Mouse (Mus musculus) CH12.LX (cell line): ENCODE measurements at regions not wholly inside any gene's neighbourhood (a gene's known extent, or its start where the extent isn't known, plus 50 kb on each side); places are given as distances from the start of the nearest gene placed in this dataset.

Experiments used
- DNase-seq: peaks from one replicate; pipeline ENCODE4 v3.0.0-alpha.2; 2013; ENCODE audit errors: extremely low read depth
- H3K27ac ChIP-seq: 2 replicates; pipeline ENCODE4 v1.5.1; 2012; ENCODE audit warnings: low read depth, mild to moderate bottlenecking, control low read depth, moderate library complexity; ENCODE audit not compliant: insufficient read depth
- H3K27me3 ChIP-seq: replicated peaks from 2 replicates; pipeline ENCODE3; 2012; ENCODE audit warnings: inconsistent platforms
- H3K36me3 ChIP-seq, 2 experiments: replicated peaks in 1 of 2; 2 replicates each; pipeline versions ENCODE3 to v1.6.1; 2012; ENCODE audit warnings: inconsistent platforms in 1 of 2, low read length in 1 of 2, mild to moderate bottlenecking in 1 of 2, mixed read lengths in 1 of 2, moderate library complexity in 1 of 2; ENCODE audit not compliant: control insufficient read depth in 1 of 2, insufficient read depth in 1 of 2
- H3K4me1 ChIP-seq, 2 experiments: 2 replicates each; pipeline ENCODE4 v1.6.1; 2012; ENCODE audit warnings: inconsistent platforms in 1 of 2, moderate library complexity in 1 of 2; ENCODE audit not compliant: insufficient read depth in 2 of 2, control insufficient read depth in 1 of 2
- H3K4me2 ChIP-seq: 2 replicates; pipeline ENCODE4 v1.6.1; 2012; ENCODE audit warnings: low read depth, mild to moderate bottlenecking, control low read depth; ENCODE audit not compliant: poor library complexity, insufficient read depth, severe bottlenecking
- H3K4me3 ChIP-seq, 3 experiments: fragments of 150-350 bp in 1 of 3; sonication (generic) in 1 of 3; replicated peaks in 1 of 3; 2 replicates each; pipeline versions ENCODE3 to v1.5.1; 2011 to 2012; ENCODE audit warnings: low read depth in 2 of 3, low read length in 2 of 3, mild to moderate bottlenecking in 2 of 3, moderate library complexity in 2 of 3, control low read depth in 1 of 3, improper control_type of control experiment in 1 of 3, inconsistent platforms in 1 of 3, mixed read lengths in 1 of 3; ENCODE audit not compliant: poor library complexity in 1 of 3
- H3K79me2 ChIP-seq: replicated peaks from 2 replicates; pipeline ENCODE4 v1.6.1; 2012; ENCODE audit warnings: mild to moderate bottlenecking, moderate library complexity; ENCODE audit not compliant: control insufficient read depth, poor library complexity, insufficient read depth, severe bottlenecking; ENCODE audit errors: extremely low read depth
- H3K9ac ChIP-seq: 2 replicates; pipeline ENCODE4 v1.6.1; 2012; ENCODE audit warnings: low read depth, mild to moderate bottlenecking, control low read depth, moderate library complexity; ENCODE audit not compliant: insufficient read depth
- H3K9me3 ChIP-seq: replicated peaks from 2 replicates; pipeline ENCODE3; 2012; ENCODE audit warnings: low read length, inconsistent platforms, mixed read lengths
- CHD2 ChIP-seq: IDR thresholded peaks from 2 replicates; pipeline ENCODE4 v1.6.1; 2011; ENCODE audit warnings: low read length, improper control_type of control experiment
- EP300 ChIP-seq: IDR thresholded peaks from 2 replicates; pipeline ENCODE4 v1.6.1; 2011; ENCODE audit warnings: low read length, improper control_type of control experiment
- ETS1 ChIP-seq: conservative IDR thresholded peaks from 2 replicates; pipeline ENCODE4 v1.6.1; 2012; ENCODE audit warnings: low read depth, mild to moderate bottlenecking, inconsistent platforms, low read length, improper control_type of control experiment, moderate library complexity
- HCFC1 ChIP-seq: IDR thresholded peaks from 2 replicates; pipeline ENCODE4 v1.6.1; 2012; ENCODE audit warnings: low read depth, mild to moderate bottlenecking, inconsistent platforms, low read length, improper control_type of control experiment
- IRF4 ChIP-seq: IDR thresholded peaks from 2 replicates; pipeline ENCODE4 v1.6.1; 2014; ENCODE audit warnings: low read depth, mild to moderate bottlenecking, inconsistent platforms, low read length, improper control_type of control experiment
- MXI1 ChIP-seq: IDR thresholded peaks from 2 replicates; pipeline ENCODE4 v1.6.1; 2011; ENCODE audit warnings: mild to moderate bottlenecking, low read depth, low read length, improper control_type of control experiment
- MYC ChIP-seq: IDR thresholded peaks from 2 replicates; pipeline ENCODE4 v1.6.1; 2011; ENCODE audit warnings: low read depth, mild to moderate bottlenecking, improper control_type of control experiment, low read length
- SMC3 ChIP-seq: IDR thresholded peaks from 2 replicates; pipeline ENCODE4 v1.6.1; 2011; ENCODE audit warnings: low read depth, low read length, improper control_type of control experiment
- USF2 ChIP-seq: conservative IDR thresholded peaks from 2 replicates; pipeline ENCODE4 v1.6.1; 2011; ENCODE audit warnings: low read depth, low read length, improper control_type of control experiment
- ZKSCAN1 ChIP-seq: IDR thresholded peaks from 2 replicates; pipeline ENCODE4 v1.6.1; 2012; ENCODE audit warnings: low read depth, inconsistent platforms, low read length, improper control_type of control experiment, borderline replicate concordance
- ZMIZ1 ChIP-seq: IDR thresholded peaks from 2 replicates; pipeline ENCODE4 v1.6.1; 2012; ENCODE audit warnings: low read depth, mild to moderate bottlenecking, inconsistent platforms, low read length, improper control_type of control experiment
- ZNF384 ChIP-seq: IDR thresholded peaks from 2 replicates; pipeline ENCODE4 v1.6.1; 2012; ENCODE audit warnings: low read depth, low read length, improper control_type of control experiment, inconsistent platforms
- dilution Hi-C: fragments of 300-500 bp; cut with MboI; formaldehyde crosslinking; loops from 2 replicates; pipeline ENCODE4 v1.14.3; 2020; ENCODE audit warnings: low sequenced_read_pairs; ENCODE audit not compliant: extremely low pct_unique_long_range_greater_than_20kb, extremely low pct_ligation_motif_present
- in situ Hi-C: fragments of 300-500 bp; cut with MboI; formaldehyde crosslinking; loops from 3 replicates; pipeline ENCODE4 v1.14.3; 2019; ENCODE audit warnings: low sequenced_read_pairs, low pct_ligation_motif_present, low pct_unique_long_range_greater_than_20kb, mixed read lengths

DNA sequence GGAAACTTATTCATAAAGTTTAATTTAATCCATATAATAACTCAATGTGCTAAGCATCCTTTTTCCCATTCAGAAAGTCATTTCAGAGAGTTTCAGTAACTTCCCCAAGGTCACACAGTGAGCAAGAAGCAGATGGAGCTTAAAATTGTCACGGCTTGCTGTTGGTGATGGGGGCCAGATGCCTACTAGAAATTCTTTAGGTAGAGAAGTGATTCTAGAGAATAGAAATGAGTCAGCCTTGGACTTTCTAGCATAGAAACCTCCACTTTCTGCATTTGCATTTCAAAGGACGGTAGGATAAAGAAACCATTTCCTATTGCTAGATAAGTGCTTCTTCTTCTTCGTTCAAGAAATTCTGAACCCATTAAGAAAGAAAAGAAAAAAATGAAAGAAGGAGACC, 514.1 kb downstream of the 1190002N15Rik start:
- no peak for TF ChIP-seq EP300
- TF ChIP-seq ZKSCAN1: no peak
- no peak for TF ChIP-seq ZNF384
- no peak for TF ChIP-seq HCFC1
- TF ChIP-seq CHD2: no peak
- no peak for TF ChIP-seq MXI1
- no peak for TF ChIP-seq MYC
- TF ChIP-seq SMC3: no peak
- Histone ChIP-seq H3K79me2 (no peaks in the 10 kb centered on the region), H3K9me3 (peaks cover 22% of the 10 kb centered on the region), H3K27ac (no peak overlapping the region), H3K4me2 (no peak overlapping the region), H3K4me3 (no peak overlapping the region), H3K36me3 (no peaks in the 10 kb centered on the region), H3K4me1 (no peaks in the 10 kb centered on the region), H3K27me3 (no peaks in the 10 kb centered on the region), H3K9ac (no peak overlapping the region)
- in situ Hi-C loops: no loop called here
- no peak for DNase-seq
- dilution Hi-C loops: no loop called here

DNA sequence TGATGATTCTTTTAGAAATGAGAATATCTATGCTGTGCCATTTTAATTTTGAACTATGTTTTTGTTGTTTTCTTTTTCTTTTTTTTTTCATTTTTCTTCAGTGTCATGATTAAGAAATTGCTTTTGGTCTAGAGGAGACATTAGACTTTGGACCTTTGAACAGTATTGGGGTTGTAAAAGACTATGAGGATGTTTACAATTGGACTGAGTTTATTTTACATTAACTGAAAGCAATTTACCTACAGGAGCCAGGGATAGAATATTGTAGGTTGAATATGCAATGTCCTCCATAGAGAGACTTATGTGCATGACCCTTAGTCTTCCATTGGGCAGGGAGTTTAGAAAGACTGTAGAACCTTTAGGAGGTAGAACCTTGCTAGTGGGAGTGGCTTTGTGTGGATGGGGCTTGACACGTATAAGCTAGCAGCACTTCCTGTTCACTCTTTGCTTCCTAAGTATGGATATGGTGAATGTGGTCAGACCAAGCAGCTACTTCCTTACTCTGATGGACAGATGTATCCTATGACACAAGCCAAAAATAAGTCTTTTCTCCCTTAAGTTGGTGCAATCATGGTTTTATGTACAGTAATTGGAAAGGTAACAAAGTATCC, 516.5 kb downstream of the 1190002N15Rik start:
- peaks cover 21% of the 10 kb centered on the region for H3K9me3 ChIP-seq
- no peak for TF ChIP-seq ZMIZ1
- DNase-seq: no peak
- dilution Hi-C loops: no loop called here
- no peaks in the 10 kb centered on the region for H3K4me1 ChIP-seq
- H3K27me3 ChIP-seq: no peaks in the 10 kb centered on the region
- H3K4me3 ChIP-seq: no peak overlapping the region
- H3K36me3 ChIP-seq: no peaks in the 10 kb centered on the region
- no peak overlapping the region for H3K4me2 ChIP-seq
- no peak overlapping the region for H3K27ac ChIP-seq
- in situ Hi-C loops: no loop called here
- H3K9ac ChIP-seq: no peak overlapping the region
- no peaks in the 10 kb centered on the region for H3K79me2 ChIP-seq

- dilution Hi-C loops: no loop called here
- Histone ChIP-seq H3K36me3 (no peaks in the 10 kb centered on the region), H3K9me3 (peaks cover 28% of the 10 kb centered on the region), H3K4me2 (no peak overlapping the region), H3K27me3 (no peaks in the 10 kb centered on the region), H3K79me2 (no peaks in the 10 kb centered on the region), H3K9ac (no peak overlapping the region), H3K27ac (no peak overlapping the region), H3K4me3 (no peak overlapping the region), H3K4me1 (no peaks in the 10 kb centered on the region)
- DNase-seq: no peak
- in situ Hi-C loops: no loop called here
- no peak for TF ChIP-seq USF2
- no peak for TF ChIP-seq IRF4
- no peak for TF ChIP-seq ETS1
Observed at GRCm38 (mm10) chr9:94016747-94017487, 521.0 kb downstream of the 1190002N15Rik start.
